Mouse (Mus musculus) limb, embryonic 15.5 days (tissue): ENCODE data around the gene Prss57. TPM values are rescaled to one million over a fixed set of nuclear protein-coding genes. Genes with fewer than 3 reads are reported as not detected.

Source experiments
- ATAC-seq: fragments of 200-750 bp; cut with Nextera tagmentation; 2 replicates; pipeline ENCODE4 v1.8.0; 2017; ENCODE audit warnings: low read depth, moderate TSS enrichment; ENCODE audit not compliant: insufficient number of reproducible peaks, low FRiP score, low TSS enrichment
- H3K27ac ChIP-seq: fragments of 300-500 bp; sonication (generic); 2 replicates; pipeline ENCODE4 v1.5.1; 2015; ENCODE audit warnings: moderate library complexity, mild to moderate bottlenecking, inconsistent platforms
- H3K27me3 ChIP-seq: fragments of 300-500 bp; sonication (generic); 2 replicates; pipeline ENCODE4 v1.6.1; 2015; ENCODE audit warnings: inconsistent platforms
- H3K36me3 ChIP-seq: fragments of 300-500 bp; sonication (generic); 2 replicates; pipeline ENCODE4 v1.6.1; 2015; ENCODE audit warnings: inconsistent platforms
- H3K4me1 ChIP-seq: fragments of 300-500 bp; sonication (generic); 2 replicates; pipeline ENCODE4 v1.6.1; 2015; ENCODE audit warnings: inconsistent platforms
- H3K4me2 ChIP-seq: fragments of 300-500 bp; sonication (generic); 2 replicates; pipeline ENCODE4 v1.6.1; 2015; ENCODE audit warnings: mild to moderate bottlenecking, inconsistent platforms
- H3K4me3 ChIP-seq: fragments of 300-500 bp; sonication (generic); 2 replicates; pipeline ENCODE4 v1.5.1; 2015; ENCODE audit warnings: mild to moderate bottlenecking, inconsistent platforms
- H3K9ac ChIP-seq: fragments of 300-500 bp; sonication (generic); 2 replicates; pipeline ENCODE4 v1.6.1; 2015; ENCODE audit warnings: inconsistent platforms
- H3K9me3 ChIP-seq: fragments of 300-500 bp; sonication (generic); 2 replicates; pipeline ENCODE4 v1.6.1; 2016; ENCODE audit warnings: inconsistent platforms
- WGBS: fragments of 180-500 bp; shearing (Covaris S2); methylation state at CpG from one replicate; pipeline ENCODE4 v1.1.7; 2015; 5-methylcytosine and 5-hydroxymethylcytosine counted together
- polyA plus RNA-seq: library from polyadenylated mRNA; unstranded; fragments of >200 nt; fragmentation: Nextera tagmentation; extraction: Ambion mirVana; gene quantifications from 2 replicates; pipeline ENCODE4 v1.2.1, GENCODE M21; 2015

Prss57 gene
- 0.10 and 0.12 TPM in 2 replicates for polyA plus RNA-seq

DNA sequence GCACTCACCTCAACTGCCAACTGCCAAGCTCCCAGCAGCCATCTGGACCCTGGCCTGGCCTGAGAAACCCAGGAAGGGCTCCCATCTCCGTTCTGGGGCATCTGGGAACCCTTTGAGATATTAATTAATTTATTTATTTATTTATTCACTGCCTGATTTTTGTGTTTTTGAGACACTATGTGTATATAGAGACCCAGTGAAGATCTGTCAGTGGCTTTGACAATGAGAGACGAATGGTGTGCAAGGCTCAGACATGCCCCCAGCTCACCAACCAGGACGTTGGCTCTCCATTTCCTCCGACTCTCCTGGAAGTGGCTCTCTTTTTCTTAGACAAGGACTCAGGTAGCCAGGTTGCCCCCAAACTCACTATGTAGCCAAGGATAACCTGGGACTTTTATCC, at the start of gene Prss57:
Gene Prss57 (minus strand): TSS at position 101 of the 400 bp plus-strand sequence.
- ATAC-seq, result no peak
- no peak within 1 kb of the TSS for H3K4me3 ChIP-seq
- no peaks in the 10 kb centered on the region for H3K36me3 ChIP-seq
- peaks cover 22% of the 10 kb centered on the region for H3K4me1 ChIP-seq
- H3K9me3 ChIP-seq, result no peaks in the 10 kb centered on the region
- 79% methylated on average over 4 of the region's 4 CpGs for WGBS
- H3K4me2 ChIP-seq, result no peak within 1 kb of the TSS
- H3K27me3 ChIP-seq, result no peaks in the 10 kb centered on the region
- no peak within 1 kb of the TSS for H3K9ac ChIP-seq
- H3K27ac ChIP-seq, result no peak within 1 kb of the TSS

DNA sequence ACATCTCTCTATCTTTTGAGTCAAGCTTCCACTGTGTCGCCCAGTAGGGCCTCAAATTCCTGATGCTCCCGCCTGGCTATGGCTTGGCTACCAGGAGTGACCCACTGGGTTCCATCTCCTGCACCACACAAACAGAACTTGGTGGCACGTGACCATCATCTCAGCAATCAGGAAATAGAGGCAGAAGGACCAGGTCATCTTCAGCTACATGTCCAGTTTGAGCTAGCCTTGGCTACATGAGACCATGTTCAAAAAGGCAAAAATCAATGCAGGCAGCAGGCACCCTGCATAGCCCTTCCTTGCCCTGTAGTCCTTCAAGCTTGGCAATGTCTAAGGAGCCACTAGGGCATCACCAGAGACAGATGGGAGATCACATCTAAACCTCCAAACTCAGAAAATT, 49.3 kb upstream of the Prss57 start:
- Histone ChIP-seq H3K4me3 (peak overlapping the region; percentile 39; the same call in 1 of the 2 replicates), H3K9ac (no peak overlapping the region)
- 87% methylated on average over 3 of the region's 3 CpGs for WGBS

DNA sequence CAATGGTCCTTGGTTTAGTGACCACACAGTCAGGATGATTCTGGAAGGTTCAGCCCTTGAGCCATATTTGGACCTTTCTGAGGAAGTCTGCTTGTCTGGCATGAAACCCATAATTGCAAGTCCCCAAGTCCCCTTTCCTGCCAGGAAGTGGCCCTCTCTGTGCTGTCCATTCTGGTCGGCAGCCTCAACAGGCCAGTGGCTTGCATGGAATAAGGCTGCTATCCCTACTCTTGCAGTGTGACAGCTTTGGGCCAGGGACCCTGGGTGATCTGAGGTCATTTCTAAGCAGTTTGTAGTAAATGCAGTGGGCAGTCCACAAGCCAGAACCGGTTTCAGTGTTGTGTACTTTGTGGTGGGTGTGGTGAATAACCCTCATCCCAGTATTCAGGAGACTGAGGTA, 47.4 kb upstream of the Prss57 start:
- H3K4me2 ChIP-seq, result no peak overlapping the region
- H3K9ac ChIP-seq, result no peak overlapping the region
- H3K9me3 ChIP-seq, result no peaks in the 10 kb centered on the region
- no peaks in the 10 kb centered on the region for H3K36me3 ChIP-seq
- H3K4me3 ChIP-seq, result no peak overlapping the region
- ATAC-seq, result no peak
- 55% methylated on average over 2 of the region's 2 CpGs for WGBS
- no peaks in the 10 kb centered on the region for H3K27me3 ChIP-seq
- H3K4me1 ChIP-seq, result peaks cover 32% of the 10 kb centered on the region
- no peak overlapping the region for H3K27ac ChIP-seq

More for the DNA sequence above, 49.3 kb upstream of the Prss57 start:
- peaks cover 30% of the 10 kb centered on the region for H3K4me1 ChIP-seq
- no peaks in the 10 kb centered on the region for H3K9me3 ChIP-seq
- peak overlapping the region; percentile 95 for H3K27ac ChIP-seq
- no peaks in the 10 kb centered on the region for H3K36me3 ChIP-seq
- no peak for ATAC-seq
- H3K4me2 ChIP-seq, result peak overlapping the region; percentile 69
- H3K27me3 ChIP-seq, result no peaks in the 10 kb centered on the region

DNA sequence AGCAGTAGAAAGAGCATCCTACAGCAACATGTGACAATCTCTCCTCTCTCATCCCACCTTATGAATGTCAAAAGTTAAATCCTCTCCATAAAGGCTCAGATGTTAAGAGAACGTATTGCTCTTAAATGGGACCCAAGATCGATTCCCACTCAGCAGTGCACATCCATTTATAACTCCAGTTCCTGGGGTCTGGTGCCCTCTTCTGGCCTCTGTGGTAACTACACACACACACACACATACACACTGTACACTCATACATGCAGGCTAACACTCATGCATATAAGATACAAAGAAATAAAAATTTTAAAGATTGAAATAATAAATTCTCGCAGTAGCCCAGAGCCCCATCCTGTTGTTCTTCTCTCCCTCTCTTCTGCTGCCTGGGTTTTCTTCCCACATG, 46.2 kb upstream of the Prss57 start:
- Histone ChIP-seq H3K9me3 (no peaks in the 10 kb centered on the region), H3K36me3 (no peaks in the 10 kb centered on the region), H3K27ac (no peak overlapping the region), H3K4me2 (no peak overlapping the region), H3K27me3 (no peaks in the 10 kb centered on the region), H3K9ac (no peak overlapping the region), H3K4me3 (no peak overlapping the region), H3K4me1 (peaks cover 28% of the 10 kb centered on the region)
- 92% methylated on average over 3 of the region's 3 CpGs for WGBS
- ATAC-seq, result no peak

- H3K4me1 ChIP-seq, result peaks cover 14% of the 10 kb centered on the region
- no peak overlapping the region for H3K9ac ChIP-seq
- H3K9me3 ChIP-seq, result no peaks in the 10 kb centered on the region
- no peaks in the 10 kb centered on the region for H3K36me3 ChIP-seq
- no peak overlapping the region for H3K4me2 ChIP-seq
- WGBS, result 19% methylated on average over 9 of the region's 9 CpGs
- no peak overlapping the region for H3K27ac ChIP-seq
- ATAC-seq, result no peak
- no peak overlapping the region for H3K4me3 ChIP-seq
- H3K27me3 ChIP-seq, result no peaks in the 10 kb centered on the region
Measured at GRCm38 (mm10) chr10:79834769-79835398, 44.1 kb upstream of the Prss57 start.

- Histone ChIP-seq H3K9me3 (no peaks in the 10 kb centered on the region), H3K27me3 (no peaks in the 10 kb centered on the region), H3K36me3 (no peaks in the 10 kb centered on the region), H3K4me2 (no peak overlapping the region), H3K27ac (no peak overlapping the region), H3K9ac (no peak overlapping the region), H3K4me3 (no peak overlapping the region), H3K4me1 (peaks cover 14% of the 10 kb centered on the region)
- 73% methylated on average over 9 of the region's 9 CpGs for WGBS
- no peak for ATAC-seq
Measured at GRCm38 (mm10) chr10:79832786-79833181, 42.0 kb upstream of the Prss57 start.

- Histone ChIP-seq H3K27me3 (no peaks in the 10 kb centered on the region), H3K4me2 (no peak overlapping the region), H3K4me3 (no peak overlapping the region), H3K36me3 (no peaks in the 10 kb centered on the region), H3K27ac (no peak overlapping the region), H3K4me1 (peaks cover 14% of the 10 kb centered on the region), H3K9ac (no peak overlapping the region), H3K9me3 (no peaks in the 10 kb centered on the region)
- no peak for ATAC-seq
- 44% methylated on average over 7 of the region's 7 CpGs for WGBS
Measured at GRCm38 (mm10) chr10:79832026-79832785, 41.4 kb upstream of the Prss57 start.

GRCm38 (mm10) chr10:79831583-79831982, 40.8 kb upstream of the Prss57 start:
- no peak for ATAC-seq
- WGBS, result 75% methylated on average over 3 of the region's 3 CpGs
- Histone ChIP-seq H3K27me3 (no peaks in the 10 kb centered on the region), H3K9me3 (no peaks in the 10 kb centered on the region), H3K4me2 (no peak overlapping the region), H3K27ac (no peak overlapping the region), H3K36me3 (no peaks in the 10 kb centered on the region), H3K4me1 (peaks cover 14% of the 10 kb centered on the region), H3K9ac (no peak overlapping the region), H3K4me3 (no peak overlapping the region)

DNA sequence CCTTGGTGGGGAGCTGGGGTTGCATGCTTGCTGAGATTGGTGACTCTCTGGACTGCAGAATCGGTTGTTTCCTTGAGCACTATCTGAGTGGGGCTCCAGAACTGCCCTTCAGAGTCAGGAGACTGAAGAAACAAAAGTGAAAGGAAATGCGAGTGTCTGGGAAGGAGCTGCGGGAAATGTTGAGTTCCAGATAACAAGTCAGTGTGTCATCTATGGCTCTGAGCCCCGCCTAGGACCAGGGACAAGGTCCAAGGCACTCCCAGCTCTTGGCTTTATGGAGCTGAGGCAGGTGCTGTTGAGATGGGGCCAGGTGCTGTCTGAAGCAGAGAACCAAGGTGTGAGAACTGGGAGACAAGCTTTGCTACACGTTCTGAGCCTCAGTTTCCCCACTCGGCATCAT, 33.7 kb upstream of the Prss57 start:
- no peaks in the 10 kb centered on the region for H3K27me3 ChIP-seq
- no peaks in the 10 kb centered on the region for H3K9me3 ChIP-seq
- H3K9ac ChIP-seq, result no peak overlapping the region
- no peak overlapping the region for H3K4me3 ChIP-seq
- H3K27ac ChIP-seq, result no peak overlapping the region
- ATAC-seq, result no peak
- no peak overlapping the region for H3K4me2 ChIP-seq
- H3K36me3 ChIP-seq, result peaks cover 15% of the 10 kb centered on the region
- peaks cover 19% of the 10 kb centered on the region for H3K4me1 ChIP-seq
- WGBS, result 65% methylated on average over 6 of the region's 6 CpGs

GRCm38 (mm10) chr10:79823011-79823410, 32.2 kb upstream of the Prss57 start:
- no peaks in the 10 kb centered on the region for H3K9me3 ChIP-seq
- no peak for ATAC-seq
- H3K36me3 ChIP-seq, result peaks cover 28% of the 10 kb centered on the region
- WGBS, result 76% methylated on average over 6 of the region's 6 CpGs
- no peak overlapping the region for H3K9ac ChIP-seq
- no peak overlapping the region for H3K27ac ChIP-seq
- H3K4me2 ChIP-seq, result no peak overlapping the region
- H3K4me3 ChIP-seq, result no peak overlapping the region
- peaks cover 19% of the 10 kb centered on the region for H3K4me1 ChIP-seq
- H3K27me3 ChIP-seq, result no peaks in the 10 kb centered on the region

DNA sequence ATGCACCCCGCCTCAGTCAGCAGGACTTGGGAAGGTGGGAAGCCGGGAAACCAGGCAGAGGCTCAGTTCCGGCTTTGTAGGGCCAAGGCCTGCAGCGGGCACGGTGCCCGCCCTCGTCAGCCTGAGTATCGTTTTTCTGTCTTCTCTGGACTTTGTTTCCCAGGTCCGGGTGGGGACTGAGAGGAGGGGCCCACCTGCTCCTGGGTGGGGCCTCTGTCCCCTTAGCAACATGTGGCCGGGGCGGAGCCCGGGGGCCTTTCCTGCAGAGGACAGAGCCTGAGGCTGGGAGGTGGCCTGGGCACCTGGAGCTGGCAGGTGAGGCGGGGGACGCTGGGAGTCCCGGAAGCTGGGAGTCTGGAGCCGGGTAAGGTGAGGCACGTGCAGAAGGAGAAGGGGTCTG, 31.6 kb upstream of the Prss57 start:
- H3K4me1 ChIP-seq, result peaks cover 19% of the 10 kb centered on the region
- WGBS, result 22% methylated on average over 17 of the region's 17 CpGs
- no peaks in the 10 kb centered on the region for H3K27me3 ChIP-seq
- peaks cover 28% of the 10 kb centered on the region for H3K36me3 ChIP-seq
- 0 out of 2 replicates have a peak overlapping the region, but pooled peaks have one; percentile 54 for H3K27ac ChIP-seq
- H3K9ac ChIP-seq, result no peak overlapping the region
- H3K4me2 ChIP-seq, result peak overlapping the region; percentile 26
- ATAC-seq, result no peak
- no peaks in the 10 kb centered on the region for H3K9me3 ChIP-seq
- no peak overlapping the region for H3K4me3 ChIP-seq

DNA sequence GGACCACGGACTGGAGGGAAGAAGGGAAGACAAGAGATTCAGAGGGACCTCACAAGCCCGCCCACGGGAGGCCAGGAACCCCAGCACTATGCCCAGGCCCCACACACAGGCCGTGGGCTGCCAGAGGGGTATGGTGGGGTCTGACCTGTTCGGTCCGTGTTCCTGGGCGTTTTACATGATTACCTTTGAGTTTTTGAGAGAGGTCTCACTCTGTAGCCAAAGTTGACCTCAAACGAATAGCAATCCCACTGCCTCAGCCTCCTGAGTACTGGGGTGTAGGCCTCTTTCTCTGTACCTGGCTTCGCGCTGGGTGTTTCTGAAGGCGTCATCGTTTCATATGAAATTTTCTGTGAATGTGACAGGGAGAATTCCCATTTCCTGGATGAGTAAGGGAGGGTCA, 31.0 kb upstream of the Prss57 start:
- no peak overlapping the region for H3K4me2 ChIP-seq
- no peaks in the 10 kb centered on the region for H3K9me3 ChIP-seq
- H3K4me3 ChIP-seq, result no peak overlapping the region
- H3K36me3 ChIP-seq, result peaks cover 32% of the 10 kb centered on the region
- WGBS, result 89% methylated on average over 12 of the region's 12 CpGs
- H3K9ac ChIP-seq, result no peak overlapping the region
- H3K4me1 ChIP-seq, result peaks cover 19% of the 10 kb centered on the region
- H3K27me3 ChIP-seq, result no peaks in the 10 kb centered on the region
- no peak overlapping the region for H3K27ac ChIP-seq
- no peak for ATAC-seq
